Mouse (Mus musculus) ES-E14 (cell line): ENCODE data around the gene 1110032F04Rik. TPM values are rescaled to one million over a fixed set of nuclear protein-coding genes. Genes with fewer than 3 reads are reported as not detected.

Source experiments
- DNase-seq: peaks from one replicate; pipeline ENCODE4 v3.0.0-alpha.2; 2013; ENCODE audit warnings: low read depth, low spot score
- H3K27ac ChIP-seq: 2 replicates; pipeline ENCODE4 v1.5.1; 2012; ENCODE audit warnings: low read depth, mild to moderate bottlenecking, low read length, moderate library complexity, mixed read lengths; ENCODE audit not compliant: poor library complexity, insufficient read depth, severe bottlenecking
- H3K36me3 ChIP-seq: 2 replicates; pipeline ENCODE4 v1.6.1; 2012; ENCODE audit warnings: mild to moderate bottlenecking, low read length, moderate library complexity, mixed read lengths; ENCODE audit not compliant: control insufficient read depth, poor library complexity, insufficient read depth, severe bottlenecking
- H3K4me1 ChIP-seq, 2 experiments: fragments of 150-350 bp in 1 of 2; sonication (generic) in 1 of 2; 2 replicates each; pipeline ENCODE4 v1.6.1; 2012; ENCODE audit warnings: low read length in 2 of 2, mild to moderate bottlenecking in 1 of 2, mixed read lengths in 1 of 2; ENCODE audit not compliant: control insufficient read depth in 2 of 2, insufficient read depth in 2 of 2, poor library complexity in 1 of 2
- H3K4me3 ChIP-seq, 2 experiments: fragments of 150-350 bp in 1 of 2; sonication (generic) in 1 of 2; 2 replicates each; pipeline ENCODE4 v1.5.1; 2012; ENCODE audit warnings: low read length in 2 of 2, low read depth in 1 of 2, mild to moderate bottlenecking in 1 of 2, mixed read lengths in 1 of 2; ENCODE audit not compliant: insufficient read depth in 1 of 2, poor library complexity in 1 of 2, severe bottlenecking in 1 of 2
- H3K9ac ChIP-seq: 2 replicates; pipeline ENCODE4 v1.6.1; 2012; ENCODE audit warnings: low read depth, mild to moderate bottlenecking, low read length, mixed read lengths; ENCODE audit not compliant: poor library complexity, insufficient read depth, severe bottlenecking
- H3K9me3 ChIP-seq: fragments of 150-350 bp; sonication (generic); 2 replicates; pipeline ENCODE4 v1.6.1; 2012; ENCODE audit warnings: low read depth, mild to moderate bottlenecking, low read length; ENCODE audit not compliant: control insufficient read depth, insufficient read depth
- CHD2 ChIP-seq: IDR thresholded peaks from 2 replicates; pipeline ENCODE4 v1.6.1; 2014; ENCODE audit warnings: mild to moderate bottlenecking, low read depth, low read length, inconsistent platforms
- HCFC1 ChIP-seq: IDR thresholded peaks from 2 replicates; pipeline ENCODE4 v1.6.1; 2012; ENCODE audit warnings: low read length, inconsistent platforms, borderline replicate concordance; ENCODE audit not compliant: insufficient read depth
- MAFK ChIP-seq: IDR thresholded peaks from 2 replicates; pipeline ENCODE4 v1.6.1; 2014; ENCODE audit warnings: mild to moderate bottlenecking, low read depth, low read length, inconsistent platforms; ENCODE audit not compliant: insufficient read depth
- ZC3H11A ChIP-seq: IDR thresholded peaks from 2 replicates; pipeline ENCODE4 v1.6.1; 2012; ENCODE audit warnings: low read depth, mild to moderate bottlenecking, inconsistent platforms, low read length, borderline replicate concordance
- ZNF384 ChIP-seq: IDR thresholded peaks from 2 replicates; pipeline ENCODE4 v1.6.1; 2012; ENCODE audit warnings: low read depth, low read length, inconsistent platforms
- in situ Hi-C, 2 experiments: fragments of 600-800 bp; cut with MboI; formaldehyde crosslinking; loops; one replicate each; pipeline ENCODE4 v1.15.1; 2025; ENCODE audit warnings: low sequenced_read_pairs in 2 of 2, inconsistent platforms in 1 of 2; ENCODE audit not compliant: unreplicated experiment in 2 of 2
- total RNA-seq: library from RNA; depleted of rRNA; stranded (reverse); fragments of 300-350 nt; gene quantifications from 2 replicates; pipeline ENCODE4 v1.2.3, GENCODE M21; 2012

1110032F04Rik gene
- total RNA-seq, 1 experiment, result 0.98 TPM

DNA sequence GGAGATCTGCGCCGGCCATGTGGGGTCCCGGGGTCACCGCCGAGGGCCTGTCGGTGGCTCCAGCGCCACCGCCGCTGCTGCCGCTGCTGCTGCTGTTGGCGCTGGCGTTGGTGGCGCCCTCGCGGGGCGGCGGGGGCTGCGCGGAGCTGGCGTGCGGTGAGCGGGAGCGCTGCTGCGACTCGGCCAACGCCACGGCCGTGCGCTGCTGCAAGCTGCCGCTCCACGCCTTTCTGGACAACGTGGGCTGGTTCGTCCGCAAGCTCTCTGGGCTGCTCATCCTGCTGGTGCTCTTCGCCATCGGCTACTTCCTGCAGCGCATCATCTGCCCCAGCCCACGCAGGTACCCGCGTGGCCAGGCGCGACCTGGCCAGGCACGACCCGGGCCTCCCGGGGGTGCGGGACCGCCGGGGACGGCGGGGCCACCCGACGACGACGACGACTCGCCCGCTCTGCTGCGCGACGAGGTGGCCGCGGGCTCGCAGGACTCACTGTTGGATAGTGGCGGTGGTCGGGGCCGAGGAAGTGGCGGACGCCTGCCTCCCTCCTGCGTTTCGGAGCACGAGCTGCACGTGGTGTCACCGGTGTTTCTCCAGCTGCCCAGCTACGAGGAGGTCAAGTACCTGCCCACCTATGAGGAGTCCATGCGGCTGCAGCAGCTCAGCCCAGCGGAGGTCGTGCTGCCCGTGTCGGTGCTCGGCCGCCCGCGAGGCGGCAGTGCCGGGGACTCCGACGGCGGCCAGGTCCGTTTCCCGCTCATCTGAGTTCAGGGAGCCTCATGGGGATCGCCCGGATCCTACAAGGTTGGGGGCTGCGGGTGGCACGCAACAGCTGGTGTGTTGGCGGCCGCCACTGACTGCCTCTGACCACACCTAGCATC, 543 bp downstream of the 1110032F04Rik start:
- H3K36me3 ChIP-seq, result no peaks in the 10 kb centered on the region
- H3K4me3 ChIP-seq, result peak overlapping the region; percentile 71 to 78
- peak overlapping the region; percentile 67 for H3K9ac ChIP-seq
- H3K4me1 ChIP-seq, result peaks cover 0 to 3% of the 10 kb centered on the region in 2 experiments; a peak in 1 of 4 replicates
- TF ChIP-seq HCFC1 (no peak), MAFK (no peak), ZC3H11A (no peak), ZNF384 (no peak), CHD2 (no peak)
- in situ Hi-C loops, result no loop called here
- H3K9me3 ChIP-seq, result no peaks in the 10 kb centered on the region
- no peak for DNase-seq
- no peak overlapping the region for H3K27ac ChIP-seq

GRCm38 (mm10) chr3:68870568-68870950, 1.2 kb downstream of the 1110032F04Rik start:
- Histone ChIP-seq H3K9ac (peak overlapping the region; percentile 67; the same call in 1 of the 2 replicates), H3K9me3 (no peaks in the 10 kb centered on the region), H3K27ac (no peak overlapping the region), H3K4me1 (peaks cover 0 to 3% of the 10 kb centered on the region in 2 experiments; a peak in 1 of 4 replicates), H3K4me3 (peak overlapping the region; percentile 71 to 78), H3K36me3 (no peaks in the 10 kb centered on the region)
- TF ChIP-seq ZNF384 (no peak), MAFK (no peak), HCFC1 (no peak), CHD2 (no peak), ZC3H11A (no peak)
- no peak for DNase-seq
- in situ Hi-C loops, result no loop called here

- TF ChIP-seq ZNF384 (no peak), HCFC1 (no peak), CHD2 (no peak), MAFK (no peak), ZC3H11A (no peak)
- Histone ChIP-seq H3K4me1 (no peaks in the 10 kb centered on the region), H3K4me3 (no peak overlapping the region), H3K9me3 (no peaks in the 10 kb centered on the region), H3K36me3 (no peaks in the 10 kb centered on the region), H3K9ac (no peak overlapping the region), H3K27ac (no peak overlapping the region)
- in situ Hi-C loops, result no loop called here
- DNase-seq, result no peak
Measured at GRCm38 (mm10) chr3:68874079-68874478, 4.7 kb downstream of the 1110032F04Rik start.

- Histone ChIP-seq H3K9me3 (no peaks in the 10 kb centered on the region), H3K27ac (no peak overlapping the region), H3K4me3 (no peak overlapping the region), H3K36me3 (no peaks in the 10 kb centered on the region), H3K4me1 (no peaks in the 10 kb centered on the region), H3K9ac (no peak overlapping the region)
- in situ Hi-C loops, result no loop called here
- no peak for DNase-seq
- TF ChIP-seq ZC3H11A, result no peak
- TF ChIP-seq CHD2, result no peak
- no peak for TF ChIP-seq MAFK
- TF ChIP-seq HCFC1, result no peak
- TF ChIP-seq ZNF384, result no peak
Measured at GRCm38 (mm10) chr3:68886845-68887244, 17.5 kb downstream of the 1110032F04Rik start.

DNA sequence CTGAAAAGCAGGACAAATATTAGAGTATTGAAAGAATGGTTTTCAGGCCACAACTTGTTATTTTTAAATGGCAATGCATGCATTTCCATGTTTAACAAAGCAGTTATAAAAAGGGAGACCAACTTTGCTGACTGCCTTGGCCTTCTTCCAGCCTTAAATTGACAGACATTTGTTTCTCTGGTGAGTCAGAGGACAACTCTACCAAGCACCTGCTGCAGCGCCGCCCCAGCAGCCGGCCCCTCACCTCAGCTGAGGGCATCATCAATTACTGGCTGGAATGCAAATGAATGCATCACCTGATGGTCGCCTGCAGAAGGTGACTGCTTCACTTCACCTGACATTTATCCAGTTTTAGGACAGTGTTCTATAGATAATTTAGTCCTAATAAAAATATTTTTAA, 26.0 kb downstream of the 1110032F04Rik start:
- Histone ChIP-seq H3K4me1 (peaks cover 0 to 3% of the 10 kb centered on the region in 2 experiments; a peak in 2 of 4 replicates), H3K9me3 (no peaks in the 10 kb centered on the region), H3K4me3 (no peak overlapping the region)

More for the DNA sequence above, 26.0 kb downstream of the 1110032F04Rik start:
- Histone ChIP-seq H3K9ac (no peak overlapping the region), H3K36me3 (no peaks in the 10 kb centered on the region), H3K27ac (no peak overlapping the region)
- TF ChIP-seq ZC3H11A (no peak), HCFC1 (no peak), ZNF384 (no peak), CHD2 (no peak), MAFK (no peak)
- DNase-seq, result no peak
- in situ Hi-C loops, result no loop called here
